Mouse (Mus musculus) cerebellum, adult 2 months (tissue): Measurements from ENCODE around the gene Dst.

Experiments
- CTCF ChIP-seq: fragments of 200-500 bp; IDR thresholded peaks from 2 replicates; pipeline ENCODE4 v1.5.1; 2011; ENCODE audit warnings: low read depth, mild to moderate bottlenecking, control low read depth, low read length, moderate library complexity, borderline replicate concordance; ENCODE audit not compliant: insufficient read depth
- POLR2A ChIP-seq: fragments of 200-500 bp; IDR thresholded peaks from 2 replicates; pipeline ENCODE4 v1.6.1; 2011; ENCODE audit warnings: low read length, control low read depth, borderline replicate concordance; ENCODE audit not compliant: insufficient read depth

DNA sequence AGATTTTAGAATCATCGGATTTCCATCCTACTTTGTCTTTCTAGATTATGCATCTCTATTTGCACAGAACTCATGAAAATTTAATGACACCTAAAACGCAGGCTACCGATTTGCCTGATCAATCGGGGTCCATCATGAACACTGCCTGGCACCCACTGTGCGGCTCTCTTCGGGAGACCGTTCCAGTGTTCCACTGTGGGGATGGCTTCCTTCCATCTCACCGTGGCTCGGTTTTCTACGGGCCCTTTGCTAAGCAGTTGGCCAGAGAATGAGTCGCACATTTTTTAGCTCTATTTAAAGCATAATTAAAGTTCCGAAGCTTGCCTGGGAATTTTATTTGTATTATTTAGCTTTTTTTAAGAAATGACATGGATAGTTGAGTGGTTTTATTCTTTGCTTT lies 72.4 kb downstream of the Dst start:
- TF ChIP-seq CTCF (no peak), POLR2A (no peak)
